Mouse (Mus musculus) E14TG2a.4 (cell line): ENCODE measurements at regions not wholly inside any gene's neighbourhood (a gene's known extent, or its start where the extent isn't known, plus 50 kb on each side); places are given as distances from the start of the nearest gene placed in this dataset.
A peak's percentile ranks its signal among the peaks of the same experiment; 100 is the strongest.

Experiments
- H3K27me3 ChIP-seq: 2 replicates; pipeline ENCODE4 v1.6.1; 2014; ENCODE audit warnings: low read length, control low read depth; ENCODE audit not compliant: insufficient read depth
- H3K36me3 ChIP-seq: 2 replicates; pipeline ENCODE4 v1.6.1; 2014; ENCODE audit warnings: low read length, control low read depth; ENCODE audit not compliant: insufficient read depth
- H3K4me1 ChIP-seq: replicated peaks from 2 replicates; pipeline ENCODE4 v1.6.1; 2014; ENCODE audit warnings: low read depth, low read length, control low read depth
- H3K4me3 ChIP-seq: replicated peaks from 2 replicates; pipeline ENCODE4 v1.5.1; 2014; ENCODE audit warnings: mild to moderate bottlenecking, low read length
- H3K9me3 ChIP-seq: 2 replicates; pipeline ENCODE4 v1.6.1; 2014; ENCODE audit warnings: low read length, control low read depth
- CTCF ChIP-seq: conservative IDR thresholded peaks from 2 replicates; pipeline ENCODE4 v1.5.1; 2014; ENCODE audit warnings: low read length
- NANOG ChIP-seq: IDR thresholded peaks from 2 replicates; pipeline ENCODE4 v1.6.1; 2014; ENCODE audit warnings: borderline replicate concordance, low read length, mixed read lengths
- POU5F1 ChIP-seq: IDR thresholded peaks from 2 replicates; pipeline ENCODE4 v1.6.1; 2014; ENCODE audit warnings: low read length, borderline replicate concordance

- Histone ChIP-seq H3K9me3 (no peaks in the 10 kb centered on the region), H3K4me1 (peaks cover 12% of the 10 kb centered on the region), H3K36me3 (no peaks in the 10 kb centered on the region), H3K4me3 (no peak overlapping the region), H3K27me3 (peaks cover 36% of the 10 kb centered on the region)
- TF ChIP-seq POU5F1 (no peak), CTCF (no peak), NANOG (no peak)
Observed at GRCm38 (mm10) chr12:104591571-104591970, 118.4 kb upstream of the Gsc start.

DNA sequence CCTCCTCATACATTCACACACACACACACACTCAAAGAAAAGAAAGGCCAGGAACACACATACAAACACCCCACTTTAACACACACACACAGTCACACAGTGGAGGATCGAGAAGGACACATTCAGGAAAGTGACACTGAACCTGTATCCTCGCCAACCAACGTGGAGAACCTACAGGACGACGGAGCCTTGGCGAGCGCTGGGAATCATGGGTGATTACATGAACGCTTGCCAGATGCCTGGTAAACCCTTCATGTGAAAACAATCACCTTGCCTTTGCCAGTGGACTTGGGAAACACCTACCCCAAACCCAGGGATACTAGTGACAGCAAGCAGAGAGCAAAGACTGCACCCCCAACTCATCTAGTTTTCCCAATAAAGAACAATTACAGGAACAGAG, 117.2 kb upstream of the Gsc start:
- no peak overlapping the region for H3K4me3 ChIP-seq
- H3K27me3 ChIP-seq: peaks cover 42% of the 10 kb centered on the region

GRCm38 (mm10) chr12:104584408-104584807, 111.3 kb upstream of the Gsc start:
- no peaks in the 10 kb centered on the region for H3K9me3 ChIP-seq
- no peaks in the 10 kb centered on the region for H3K36me3 ChIP-seq
- peaks cover 44% of the 10 kb centered on the region for H3K27me3 ChIP-seq
- peaks cover 23% of the 10 kb centered on the region for H3K4me1 ChIP-seq
- peak overlapping the region; percentile 45 for H3K4me3 ChIP-seq
- no peak for TF ChIP-seq CTCF
- TF ChIP-seq POU5F1: no peak
- TF ChIP-seq NANOG: no peak

More for the DNA sequence above, 117.2 kb upstream of the Gsc start:
- TF ChIP-seq POU5F1 (no peak), NANOG (no peak), CTCF (no peak)
- Histone ChIP-seq H3K9me3 (no peaks in the 10 kb centered on the region), H3K4me1 (peaks cover 12% of the 10 kb centered on the region), H3K36me3 (no peaks in the 10 kb centered on the region)

- H3K4me1 ChIP-seq: peaks cover 23% of the 10 kb centered on the region
- TF ChIP-seq NANOG (no peak), POU5F1 (no peak), CTCF (no peak)
- no peaks in the 10 kb centered on the region for H3K9me3 ChIP-seq
- no peaks in the 10 kb centered on the region for H3K36me3 ChIP-seq
- H3K4me3 ChIP-seq: no peak overlapping the region
- H3K27me3 ChIP-seq: peaks cover 38% of the 10 kb centered on the region
Observed at GRCm38 (mm10) chr12:104580796-104581195, 107.7 kb upstream of the Gsc start.

DNA sequence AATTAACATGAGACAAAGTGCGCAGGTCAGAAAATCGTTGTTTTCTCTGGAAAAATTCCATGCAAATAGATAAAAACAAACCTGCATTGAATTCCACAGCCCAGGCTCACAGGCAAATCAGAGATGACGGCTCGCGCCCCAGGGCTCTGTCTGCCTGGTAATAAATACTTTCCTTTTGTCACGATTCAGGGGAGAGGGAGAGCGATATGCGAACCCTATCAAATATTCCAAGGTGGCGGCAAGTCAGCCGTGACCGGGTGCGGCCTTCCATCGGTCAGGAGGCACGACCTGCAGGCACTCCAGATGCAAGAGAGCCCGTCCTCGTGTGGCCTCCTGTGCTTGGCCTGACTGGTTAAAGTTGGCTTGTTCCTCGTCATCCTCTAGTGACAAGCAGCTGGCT, 94.5 kb upstream of the Gsc start:
- peaks cover 11% of the 10 kb centered on the region; the same call in 1 of the 2 replicates for H3K27me3 ChIP-seq
- no peaks in the 10 kb centered on the region for H3K36me3 ChIP-seq
- H3K9me3 ChIP-seq: peaks cover 5% of the 10 kb centered on the region; the same call in 1 of the 2 replicates
- H3K4me1 ChIP-seq: no peaks in the 10 kb centered on the region
- no peak overlapping the region for H3K4me3 ChIP-seq
- TF ChIP-seq POU5F1: no peak
- no peak for TF ChIP-seq NANOG
- TF ChIP-seq CTCF: no peak

- H3K4me3 ChIP-seq: no peak overlapping the region
- H3K4me1 ChIP-seq: no peaks in the 10 kb centered on the region
- peaks cover 13% of the 10 kb centered on the region; the same call in 1 of the 2 replicates for H3K27me3 ChIP-seq
- no peaks in the 10 kb centered on the region for H3K9me3 ChIP-seq
- TF ChIP-seq NANOG: no peak
- no peak for TF ChIP-seq POU5F1
- TF ChIP-seq CTCF: no peak
- no peaks in the 10 kb centered on the region for H3K36me3 ChIP-seq
Observed at GRCm38 (mm10) chr12:104562961-104563360, 89.8 kb upstream of the Gsc start.

- no peaks in the 10 kb centered on the region for H3K9me3 ChIP-seq
- TF ChIP-seq POU5F1 (no peak), CTCF (no peak), NANOG (no peak)
- no peaks in the 10 kb centered on the region for H3K36me3 ChIP-seq
- H3K4me1 ChIP-seq: no peaks in the 10 kb centered on the region
- no peak overlapping the region for H3K4me3 ChIP-seq
- H3K27me3 ChIP-seq: peaks cover 22% of the 10 kb centered on the region; the same call in 1 of the 2 replicates
Observed at GRCm38 (mm10) chr12:104560934-104561565, 87.9 kb upstream of the Gsc start.

DNA sequence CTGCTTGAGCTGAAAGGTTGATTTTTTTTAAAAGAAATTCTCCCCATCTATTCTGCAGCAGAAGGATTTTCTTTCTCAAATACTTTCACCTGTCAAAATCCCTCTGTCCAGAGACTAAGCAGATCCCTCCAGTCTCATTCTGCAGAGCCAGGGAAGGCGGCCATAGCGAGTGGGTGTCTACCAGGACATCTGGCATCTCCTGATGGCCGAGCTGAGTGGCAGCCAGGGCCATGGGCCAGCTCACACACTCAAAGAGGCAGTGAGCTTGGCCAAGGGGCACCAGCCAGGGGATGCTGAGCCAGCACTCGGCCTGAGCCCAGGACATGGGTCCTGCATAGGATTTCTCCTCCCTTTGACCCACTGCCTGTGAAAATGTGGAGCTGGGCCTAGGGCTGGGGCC, 84.6 kb upstream of the Gsc start:
- H3K4me3 ChIP-seq: no peak overlapping the region
- no peaks in the 10 kb centered on the region for H3K36me3 ChIP-seq
- H3K27me3 ChIP-seq: peaks cover 41% of the 10 kb centered on the region
- H3K9me3 ChIP-seq: no peaks in the 10 kb centered on the region
- H3K4me1 ChIP-seq: no peaks in the 10 kb centered on the region
- no peak for TF ChIP-seq NANOG
- TF ChIP-seq POU5F1: no peak
- no peak for TF ChIP-seq CTCF

DNA sequence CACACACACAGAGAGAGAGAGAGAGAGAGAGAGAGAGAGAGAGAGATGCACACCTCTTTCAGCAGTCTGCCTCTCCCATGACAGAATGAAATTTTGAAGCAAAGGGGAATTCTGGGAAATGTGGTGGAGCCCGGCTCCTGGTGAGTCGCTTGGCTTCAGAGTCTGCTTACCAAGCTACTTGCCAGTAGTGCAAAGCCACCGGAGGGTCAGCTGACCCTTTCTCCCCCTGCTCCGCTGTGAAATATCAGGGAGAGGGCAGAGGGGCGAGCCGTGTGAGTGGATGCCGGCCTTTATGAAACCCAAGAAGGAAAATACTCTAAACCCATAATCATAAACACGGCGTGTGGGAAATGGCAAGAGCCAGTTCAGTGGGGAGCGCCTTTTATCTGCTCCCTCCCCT, 84.2 kb upstream of the Gsc start:
- Histone ChIP-seq H3K4me1 (no peaks in the 10 kb centered on the region), H3K36me3 (no peaks in the 10 kb centered on the region), H3K27me3 (peaks cover 41% of the 10 kb centered on the region), H3K9me3 (no peaks in the 10 kb centered on the region), H3K4me3 (no peak overlapping the region)
- no peak for TF ChIP-seq POU5F1
- TF ChIP-seq NANOG: no peak
- no peak for TF ChIP-seq CTCF
